Mouse (Mus musculus): Measurements from ENCODE around the gene Gm20388. TPM values are rescaled to one million over a fixed set of nuclear protein-coding genes. Genes with fewer than 3 reads are reported as not detected.

Gene Gm20388
- polyA plus RNA-seq, 1 experiment from 2014 or later = not detected

DNA sequence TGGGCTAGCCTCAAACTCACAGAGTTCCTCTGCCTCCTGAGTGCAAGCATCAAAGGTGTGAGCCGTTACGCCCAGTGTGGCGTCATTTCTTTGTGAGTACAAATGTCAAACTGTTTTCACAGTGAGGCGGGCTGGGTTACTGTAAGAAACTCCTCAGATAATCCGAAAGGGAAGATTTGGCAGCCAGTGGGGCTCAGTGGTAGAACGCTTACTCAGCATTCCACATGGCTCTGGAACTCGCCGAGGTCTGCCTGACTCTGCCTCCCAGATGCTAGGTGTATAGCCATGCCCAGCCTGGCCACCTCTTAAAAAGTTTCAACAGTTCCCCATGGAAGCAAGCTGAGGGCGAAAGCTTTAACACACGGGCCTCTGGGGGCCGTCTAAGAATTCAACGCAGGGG lies 3441.5 kb downstream of the Gm20388 start:
- Histone ChIP-seq H3K9me3 (ENCODE audit: control insufficient read depth, low read length) (no peaks in the 10 kb centered on the region), H3K27me3 (ENCODE audit: control insufficient read depth, insufficient read depth, low read length) (no peaks in the 10 kb centered on the region), H3K36me3 (ENCODE audit: control insufficient read depth, insufficient read depth, low read length) (no peaks in the 10 kb centered on the region), H3K4me1 (replicated peaks; ENCODE audit: control insufficient read depth, insufficient read depth) (no peaks in the 10 kb centered on the region), H3K4me3 (ENCODE audit: low read depth, low read length) (no peak overlapping the region), H3K9ac (ENCODE audit: low read length) (no peak overlapping the region), H3K27ac (replicated peaks) (no peak overlapping the region), H3K4me2 (replicated peaks; ENCODE audit: low read depth) (no peak overlapping the region)
- TF ChIP-seq CTCF (IDR thresholded peaks at IDR 0.05; ENCODE audit: low read depth) (no peak), EP300 (optimal IDR thresholded peaks at IDR 0.05) (no peak)
- ATAC-seq (ENCODE audit: low FRiP score, low TSS enrichment) (no peak), DNase-seq (ENCODE audit: low spot score) (no peak)
- WGBS = 70% methylated on average over 12 of the region's 12 CpGs

DNA sequence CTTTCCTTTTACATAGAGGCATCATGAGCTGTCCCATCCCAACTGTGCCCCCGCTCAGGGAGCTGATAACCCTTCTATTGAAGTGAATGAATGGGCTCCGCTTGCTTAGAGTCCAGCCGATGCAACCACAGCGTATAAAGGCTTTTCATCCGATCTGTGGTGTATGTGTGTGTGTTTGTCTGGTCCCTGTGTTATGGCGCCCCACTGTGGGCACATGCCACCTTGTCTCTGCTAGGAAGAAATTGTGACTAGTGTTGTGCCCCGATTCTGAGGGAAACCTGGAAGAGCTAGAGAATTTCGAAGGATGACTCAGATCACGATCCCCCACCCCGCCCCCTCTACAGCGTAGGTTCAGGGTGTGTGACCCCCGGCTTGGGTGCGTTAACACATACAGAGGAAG lies 3442.1 kb downstream of the Gm20388 start:
- ATAC-seq (ENCODE audit: low FRiP score, low TSS enrichment) (0 out of 2 replicates have a peak, but pooled peaks have one; percentile 44), DNase-seq (ENCODE audit: low spot score) (peak; percentile 81)
- Histone ChIP-seq H3K4me1 (replicated peaks; ENCODE audit: control insufficient read depth, insufficient read depth) (no peaks in the 10 kb centered on the region), H3K4me3 (ENCODE audit: low read depth, low read length) (no peak overlapping the region), H3K27ac (replicated peaks) (no peak overlapping the region), H3K9ac (ENCODE audit: low read length) (no peak overlapping the region), H3K4me2 (replicated peaks; ENCODE audit: low read depth) (no peak overlapping the region), H3K27me3 (ENCODE audit: control insufficient read depth, insufficient read depth, low read length) (no peaks in the 10 kb centered on the region), H3K36me3 (ENCODE audit: control insufficient read depth, insufficient read depth, low read length) (no peaks in the 10 kb centered on the region), H3K9me3 (ENCODE audit: control insufficient read depth, low read length) (no peaks in the 10 kb centered on the region)
- WGBS = 40% methylated on average over 13 of the region's 13 CpGs
- peak; percentile 86 for TF ChIP-seq CTCF (IDR thresholded peaks at IDR 0.05; ENCODE audit: low read depth)
- TF ChIP-seq EP300 (optimal IDR thresholded peaks at IDR 0.05) = no peak

DNA sequence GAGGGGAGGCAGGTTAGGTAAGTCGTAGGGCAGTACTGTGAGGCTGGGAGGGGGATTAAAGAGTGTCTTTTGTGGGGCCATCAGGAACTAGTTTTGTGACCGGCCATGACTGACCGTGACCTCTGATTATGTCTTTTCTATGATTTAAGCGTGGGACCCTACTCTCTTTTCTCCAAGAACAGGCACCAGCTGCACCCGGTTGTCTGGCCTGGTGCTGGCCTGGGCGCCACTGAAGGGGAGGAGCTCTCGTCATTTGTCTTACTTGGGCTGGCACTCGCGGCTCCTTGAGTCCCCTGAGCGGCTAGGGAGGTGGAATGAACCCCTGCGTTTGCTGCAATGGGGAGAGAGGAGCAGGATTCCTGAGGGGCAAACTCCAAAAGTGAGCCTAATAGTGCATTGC lies 3442.6 kb downstream of the Gm20388 start:
- no peak overlapping the region for H3K4me3 ChIP-seq (ENCODE audit: low read depth, low read length)
- TF ChIP-seq CTCF (IDR thresholded peaks at IDR 0.05; ENCODE audit: low read depth) (no peak), EP300 (optimal IDR thresholded peaks at IDR 0.05) (no peak)
- H3K9ac ChIP-seq (ENCODE audit: low read length) = no peak overlapping the region
- no peaks in the 10 kb centered on the region for H3K9me3 ChIP-seq (ENCODE audit: control insufficient read depth, low read length)
- 36% methylated on average over 11 of the region's 11 CpGs for WGBS
- no peak overlapping the region for H3K27ac ChIP-seq (replicated peaks)
- ATAC-seq (ENCODE audit: low FRiP score, low TSS enrichment) = no peak
- no peak overlapping the region for H3K4me2 ChIP-seq (replicated peaks; ENCODE audit: low read depth)
- no peaks in the 10 kb centered on the region for H3K27me3 ChIP-seq (ENCODE audit: control insufficient read depth, insufficient read depth, low read length)
- H3K4me1 ChIP-seq (replicated peaks; ENCODE audit: control insufficient read depth, insufficient read depth) = no peaks in the 10 kb centered on the region
- DNase-seq (ENCODE audit: low spot score) = no peak
- no peaks in the 10 kb centered on the region for H3K36me3 ChIP-seq (ENCODE audit: control insufficient read depth, insufficient read depth, low read length)

DNA sequence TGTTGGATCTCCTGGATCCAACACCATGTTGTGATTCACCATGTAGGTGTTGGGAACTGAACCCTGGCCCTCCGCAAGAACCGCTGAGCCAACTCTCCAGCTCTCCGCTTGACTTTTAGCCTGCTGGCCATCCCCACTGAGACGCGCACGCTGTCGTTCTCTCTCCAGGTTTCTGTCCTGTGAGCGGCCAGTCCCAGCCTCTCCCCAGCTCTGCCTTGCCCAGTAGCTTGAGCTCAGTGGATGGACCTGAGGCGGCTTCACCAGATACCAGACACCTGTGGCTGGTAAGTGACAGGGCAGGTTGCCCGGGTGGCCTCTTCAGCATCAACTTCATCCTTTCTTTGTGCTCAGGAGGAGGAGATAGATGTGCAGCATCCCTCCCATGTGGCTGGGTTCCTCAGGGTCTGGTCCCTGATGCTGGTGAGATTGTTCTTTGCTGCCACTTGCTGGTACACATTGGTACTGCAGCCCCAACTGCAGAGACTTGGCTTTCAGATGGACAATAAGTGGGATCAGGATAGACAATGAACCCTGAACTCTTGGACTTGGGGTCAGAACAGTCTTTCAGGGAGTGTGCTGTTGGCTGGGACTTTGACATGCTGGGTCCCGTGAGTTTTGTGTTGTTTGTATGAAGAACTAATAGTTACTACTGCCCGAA lies 3450.6 kb downstream of the Gm20388 start:
- no peaks in the 10 kb centered on the region for H3K9me3 ChIP-seq (ENCODE audit: control insufficient read depth, low read length)
- no peaks in the 10 kb centered on the region for H3K27me3 ChIP-seq (ENCODE audit: control insufficient read depth, insufficient read depth, low read length)
- no peak overlapping the region for H3K4me3 ChIP-seq (ENCODE audit: low read depth, low read length)
- WGBS = 45% methylated on average over 12 of the region's 12 CpGs
- no peaks in the 10 kb centered on the region for H3K4me1 ChIP-seq (replicated peaks; ENCODE audit: control insufficient read depth, insufficient read depth)
- peak; percentile 38; the same call in 1 of the 2 replicates for ATAC-seq (ENCODE audit: low FRiP score, low TSS enrichment)
- H3K36me3 ChIP-seq (ENCODE audit: control insufficient read depth, insufficient read depth, low read length) = no peaks in the 10 kb centered on the region
- TF ChIP-seq EP300 (optimal IDR thresholded peaks at IDR 0.05) (no peak), CTCF (IDR thresholded peaks at IDR 0.05; ENCODE audit: low read depth) (peak; percentile 97)
- DNase-seq (ENCODE audit: low spot score) = peak; percentile 81
- H3K27ac ChIP-seq (replicated peaks) = no peak overlapping the region
- no peak overlapping the region for H3K4me2 ChIP-seq (replicated peaks; ENCODE audit: low read depth)
- H3K9ac ChIP-seq (ENCODE audit: low read length) = no peak overlapping the region

DNA sequence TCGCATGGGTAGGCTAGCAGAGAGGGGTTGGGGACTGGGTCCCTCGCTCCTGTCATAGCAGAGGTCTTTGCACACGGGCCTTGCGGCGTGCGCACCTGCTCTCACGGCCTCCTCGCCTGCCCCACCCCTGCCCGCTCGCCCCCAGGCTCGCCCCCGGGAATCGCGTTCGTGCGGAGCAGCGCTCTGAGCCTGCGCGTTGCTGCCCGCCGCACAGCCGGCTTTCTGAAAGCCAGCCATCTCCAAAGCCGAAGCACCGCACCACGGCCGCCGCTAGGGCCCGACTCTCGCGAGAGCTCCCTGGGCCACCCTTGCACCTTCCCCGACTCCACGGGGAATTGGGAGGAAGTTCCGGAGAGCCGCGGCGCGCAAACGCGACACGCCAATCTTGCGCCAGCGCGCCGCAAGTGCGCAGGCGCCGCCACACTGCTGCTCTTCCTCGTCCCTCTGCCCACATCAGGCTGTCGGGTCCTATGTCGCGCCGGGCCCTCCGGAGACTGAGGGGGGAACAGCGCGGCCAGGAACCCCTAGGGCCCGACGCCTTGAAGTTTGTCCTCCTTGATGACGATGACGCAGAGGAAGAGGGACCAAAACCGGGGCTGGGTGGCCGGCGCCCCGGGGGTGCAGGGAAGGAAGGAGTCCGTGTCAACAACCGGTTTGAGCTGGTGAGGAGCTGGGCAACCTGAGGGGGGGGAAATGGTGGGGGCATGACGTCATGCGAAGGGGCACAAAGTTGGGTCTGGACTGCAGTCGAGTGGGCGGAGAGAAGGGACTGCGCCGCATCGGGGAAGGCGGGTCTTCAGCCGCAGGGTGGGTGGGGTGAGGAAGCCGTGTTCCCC lies 3463.0 kb downstream of the Gm20388 start, which contains the start of gene Tcf25:
Tcf25 (plus strand) TSS at position 351 of the 836 bp plus-strand sequence.
- H3K9me3 ChIP-seq (ENCODE audit: control insufficient read depth, low read length) = no peaks in the 10 kb centered on the region
- TF ChIP-seq EP300 (optimal IDR thresholded peaks at IDR 0.05) = peak; percentile 98
- TF ChIP-seq CTCF (IDR thresholded peaks at IDR 0.05; ENCODE audit: low read depth) = peak; percentile 79
- H3K9ac ChIP-seq (ENCODE audit: low read length) = peak within 1 kb of the TSS; percentile 94
- H3K4me1 ChIP-seq (replicated peaks; ENCODE audit: control insufficient read depth, insufficient read depth) = no peaks in the 10 kb centered on the region
- DNase-seq (ENCODE audit: low spot score) (peak; percentile 98), ATAC-seq (ENCODE audit: low FRiP score, low TSS enrichment) (peak; percentile 94)
- peak within 1 kb of the TSS; percentile 86 for H3K4me2 ChIP-seq (replicated peaks; ENCODE audit: low read depth)
- peak within 1 kb of the TSS; percentile 84 for H3K4me3 ChIP-seq (ENCODE audit: low read depth, low read length)
- peak within 1 kb of the TSS; percentile 98 for H3K27ac ChIP-seq (replicated peaks)
- H3K27me3 ChIP-seq (ENCODE audit: control insufficient read depth, insufficient read depth, low read length) = no peaks in the 10 kb centered on the region
- WGBS = under 1% methylated on average over 72 of the region's 75 CpGs
- H3K36me3 ChIP-seq (ENCODE audit: control insufficient read depth, insufficient read depth, low read length) = no peaks in the 10 kb centered on the region

DNA sequence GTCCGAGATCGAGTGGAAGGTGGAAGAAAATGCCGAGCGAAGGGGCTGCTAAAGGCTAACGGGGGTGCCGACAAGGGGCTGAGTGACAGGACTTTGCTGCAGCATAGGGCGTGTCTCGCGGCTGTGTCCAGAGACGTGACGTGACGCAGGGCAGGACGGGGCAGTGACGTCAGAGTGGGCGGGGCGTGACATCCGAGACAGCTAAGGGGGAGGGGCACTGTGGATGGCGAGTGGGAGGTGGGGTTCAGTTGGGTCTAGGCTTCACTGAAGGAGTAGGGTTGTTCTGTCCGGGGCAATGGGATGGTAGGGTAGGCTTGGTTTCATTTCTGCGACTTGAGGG lies 3463.6 kb downstream of the Gm20388 start:
- peak overlapping the region; percentile 94 for H3K9ac ChIP-seq (ENCODE audit: low read length)
- peak overlapping the region; percentile 98 for H3K27ac ChIP-seq (replicated peaks)
- peak overlapping the region; percentile 86 for H3K4me2 ChIP-seq (replicated peaks; ENCODE audit: low read depth)
- peak; percentile 94 for DNase-seq (ENCODE audit: low spot score)
- WGBS = 0% methylated on average over 14 of the region's 20 CpGs
- ATAC-seq (ENCODE audit: low FRiP score, low TSS enrichment) = peak; percentile 86
- H3K36me3 ChIP-seq (ENCODE audit: control insufficient read depth, insufficient read depth, low read length) = no peaks in the 10 kb centered on the region
- H3K4me1 ChIP-seq (replicated peaks; ENCODE audit: control insufficient read depth, insufficient read depth) = no peaks in the 10 kb centered on the region
- H3K4me3 ChIP-seq (ENCODE audit: low read depth, low read length) = peak overlapping the region; percentile 84
- H3K9me3 ChIP-seq (ENCODE audit: control insufficient read depth, low read length) = no peaks in the 10 kb centered on the region
- TF ChIP-seq EP300 (optimal IDR thresholded peaks at IDR 0.05) (no peak), CTCF (IDR thresholded peaks at IDR 0.05; ENCODE audit: low read depth) (no peak)
- no peaks in the 10 kb centered on the region for H3K27me3 ChIP-seq (ENCODE audit: control insufficient read depth, insufficient read depth, low read length)
